Mouse (Mus musculus): ENCODE results near the gene Neurl4.

Neurl4 gene

DNA sequence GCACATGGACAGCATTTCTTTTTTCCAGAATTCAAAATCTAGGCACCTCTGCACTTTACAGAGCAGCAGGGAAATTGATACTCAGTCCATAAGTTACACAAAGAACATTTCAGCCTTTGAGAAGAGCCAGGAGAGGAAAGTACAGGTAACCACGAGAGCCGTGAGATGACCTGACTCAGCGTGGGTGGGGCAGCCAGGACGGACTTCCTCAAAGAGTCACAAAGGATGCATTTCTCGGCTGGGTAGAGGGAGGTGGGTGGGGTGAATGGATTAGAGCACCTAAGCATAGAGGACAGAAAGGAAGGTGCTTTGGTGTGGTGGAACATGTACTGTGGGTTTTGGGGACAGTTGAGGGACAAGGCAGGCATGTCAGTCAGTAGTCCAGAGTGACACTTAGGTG, 61.0 kb downstream of the Neurl4 start:
- no peak for DNase-seq

Data from embryo, embryonic 11 days (tissue).